Mouse (Mus musculus) left cerebral cortex, adult 8-10 months (tissue): ENCODE measurements around the gene 4930480E11Rik. TPM values are rescaled to one million over a fixed set of nuclear protein-coding genes. Genes with fewer than 3 reads are reported as not detected.
"Not testable (repeated sequence)": the region's sequence is repeated elsewhere in the genome, so short reads cannot be mapped to it uniquely, and the experiment has no call there.

Source experiments
- DNase-seq, 2 experiments: peaks; one replicate each; pipeline ENCODE4 v3.0.0; 2022; ENCODE audit warnings: low spot score in 2 of 2
- total RNA-seq, 4 experiments: library from RNA; stranded (reverse); gene quantifications; 2 replicates each; pipeline ENCODE4 v1.2.4; 2022

4930480E11Rik gene
- not detected for total RNA-seq

DNA sequence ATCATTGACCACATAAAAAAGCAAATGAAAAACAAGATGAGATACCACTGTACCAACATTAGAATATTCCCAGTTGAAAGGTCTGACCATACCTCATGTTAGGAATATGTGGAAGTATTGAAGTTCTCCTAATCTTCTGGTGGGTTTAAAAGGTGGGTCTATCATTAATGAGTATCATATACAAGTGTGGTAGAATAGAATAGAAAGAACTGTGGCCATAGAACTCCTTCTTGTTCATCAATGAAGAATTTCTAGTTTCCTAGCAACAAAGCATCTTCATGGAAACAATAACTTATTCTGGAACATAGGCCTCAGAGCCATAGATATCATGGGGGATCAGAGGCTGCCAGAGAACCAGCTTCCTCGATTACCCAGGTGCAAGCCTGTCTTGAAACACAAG is at the start of gene 4930480E11Rik:
4930480E11Rik (plus strand) TSS at position 301 of the 400 bp plus-strand sequence.
- no peak for DNase-seq

DNA sequence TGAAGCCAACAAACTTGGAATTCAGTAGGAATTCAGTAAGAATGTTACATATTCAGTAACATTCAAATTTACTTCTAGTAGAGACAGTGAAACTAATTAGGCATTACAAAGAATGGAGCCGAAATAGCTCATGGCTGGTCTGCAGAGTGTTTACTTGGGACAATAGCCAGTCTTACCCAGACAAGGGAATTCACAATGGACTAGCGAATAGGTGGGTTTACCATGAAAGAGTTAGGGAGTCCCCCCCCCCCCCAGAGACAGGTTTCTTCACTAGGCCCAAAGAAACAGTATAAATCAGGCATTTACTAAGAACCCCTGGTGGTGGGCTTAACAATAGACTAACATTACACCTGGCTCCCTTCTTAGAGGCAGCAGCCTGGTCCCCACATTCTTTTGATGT is 33.9 kb downstream of the 4930480E11Rik start:
- DNase-seq: not testable (repeated sequence)

Other genes starting within 250 kb of the 4930480E11Rik start
- gene Gm5938, start 244.2 kb upstream of the 4930480E11Rik start, total RNA-seq: not detected
- not detected for gene Obp1b, start 182.9 kb upstream of the 4930480E11Rik start, total RNA-seq
- not detected for gene Gm14743, start 123.7 kb upstream of the 4930480E11Rik start, total RNA-seq
- 1 to 10 TPM; 5.5 to 8.2 (median 7.0) TPM for gene Prrg1, start 214.3 kb downstream of the 4930480E11Rik start, total RNA-seq